Mouse (Mus musculus) CH12.LX (cell line): ENCODE results near the gene 4930539E08Rik. TPM values are rescaled to one million over a fixed set of nuclear protein-coding genes. Genes with fewer than 3 reads are reported as not detected.
A peak's percentile ranks its signal among the peaks of the same experiment; 100 is the strongest.

Source experiments
- DNase-seq: peaks from one replicate; pipeline ENCODE4 v3.0.0-alpha.2; 2013; ENCODE audit errors: extremely low read depth
- H3K27ac ChIP-seq: 2 replicates; pipeline ENCODE4 v1.5.1; 2012; ENCODE audit warnings: low read depth, mild to moderate bottlenecking, control low read depth, moderate library complexity; ENCODE audit not compliant: insufficient read depth
- H3K27me3 ChIP-seq: replicated peaks from 2 replicates; pipeline ENCODE3; 2012; ENCODE audit warnings: inconsistent platforms
- H3K36me3 ChIP-seq, 2 experiments: replicated peaks in 1 of 2; 2 replicates each; pipeline versions ENCODE3 to v1.6.1; 2012; ENCODE audit warnings: inconsistent platforms in 1 of 2, low read length in 1 of 2, mild to moderate bottlenecking in 1 of 2, mixed read lengths in 1 of 2, moderate library complexity in 1 of 2; ENCODE audit not compliant: control insufficient read depth in 1 of 2, insufficient read depth in 1 of 2
- H3K4me1 ChIP-seq, 2 experiments: 2 replicates each; pipeline ENCODE4 v1.6.1; 2012; ENCODE audit warnings: inconsistent platforms in 1 of 2, moderate library complexity in 1 of 2; ENCODE audit not compliant: insufficient read depth in 2 of 2, control insufficient read depth in 1 of 2
- H3K4me2 ChIP-seq: 2 replicates; pipeline ENCODE4 v1.6.1; 2012; ENCODE audit warnings: low read depth, mild to moderate bottlenecking, control low read depth; ENCODE audit not compliant: poor library complexity, insufficient read depth, severe bottlenecking
- H3K4me3 ChIP-seq, 3 experiments: fragments of 150-350 bp in 1 of 3; sonication (generic) in 1 of 3; replicated peaks in 1 of 3; 2 replicates each; pipeline versions ENCODE3 to v1.5.1; 2011 to 2012; ENCODE audit warnings: low read depth in 2 of 3, low read length in 2 of 3, mild to moderate bottlenecking in 2 of 3, moderate library complexity in 2 of 3, control low read depth in 1 of 3, improper control_type of control experiment in 1 of 3, inconsistent platforms in 1 of 3, mixed read lengths in 1 of 3; ENCODE audit not compliant: poor library complexity in 1 of 3
- H3K79me2 ChIP-seq: replicated peaks from 2 replicates; pipeline ENCODE4 v1.6.1; 2012; ENCODE audit warnings: mild to moderate bottlenecking, moderate library complexity; ENCODE audit not compliant: control insufficient read depth, poor library complexity, insufficient read depth, severe bottlenecking; ENCODE audit errors: extremely low read depth
- H3K9ac ChIP-seq: 2 replicates; pipeline ENCODE4 v1.6.1; 2012; ENCODE audit warnings: low read depth, mild to moderate bottlenecking, control low read depth, moderate library complexity; ENCODE audit not compliant: insufficient read depth
- H3K9me3 ChIP-seq: replicated peaks from 2 replicates; pipeline ENCODE3; 2012; ENCODE audit warnings: low read length, inconsistent platforms, mixed read lengths
- BHLHE40 ChIP-seq: IDR thresholded peaks from 2 replicates; pipeline ENCODE4 v1.6.1; 2011; ENCODE audit warnings: mild to moderate bottlenecking, low read depth, low read length, improper control_type of control experiment
- CHD2 ChIP-seq: IDR thresholded peaks from 2 replicates; pipeline ENCODE4 v1.6.1; 2011; ENCODE audit warnings: low read length, improper control_type of control experiment
- CTCF ChIP-seq, 2 experiments: IDR thresholded peaks in 1 of 2; conservative IDR thresholded peaks in 1 of 2; 2 replicates each; pipeline ENCODE4 v1.5.1; 2011 to 2012; ENCODE audit warnings: low read depth in 2 of 2, low read length in 2 of 2, improper control_type of control experiment in 1 of 2, inconsistent platforms in 1 of 2, mild to moderate bottlenecking in 1 of 2, moderate library complexity in 1 of 2
- E2F4 ChIP-seq: IDR thresholded peaks from 2 replicates; pipeline ENCODE4 v1.6.1; 2011; ENCODE audit warnings: low read depth, low read length, improper control_type of control experiment; ENCODE audit not compliant: insufficient replicate concordance
- ELF1 ChIP-seq: IDR thresholded peaks from 2 replicates; pipeline ENCODE4 v1.6.1; 2014; ENCODE audit warnings: low read depth, mild to moderate bottlenecking, inconsistent platforms, low read length, improper control_type of control experiment
- EP300 ChIP-seq: IDR thresholded peaks from 2 replicates; pipeline ENCODE4 v1.6.1; 2011; ENCODE audit warnings: low read length, improper control_type of control experiment
- JUN ChIP-seq: IDR thresholded peaks from 2 replicates; pipeline ENCODE4 v1.6.1; 2011; ENCODE audit warnings: low read depth, mild to moderate bottlenecking, low read length, improper control_type of control experiment, moderate library complexity; ENCODE audit not compliant: insufficient read depth
- JUND ChIP-seq: conservative IDR thresholded peaks from 2 replicates; pipeline ENCODE4 v1.6.1; 2011; ENCODE audit warnings: low read depth, low read length, improper control_type of control experiment
- MAFK ChIP-seq: IDR thresholded peaks from 2 replicates; pipeline ENCODE4 v1.6.1; 2011; ENCODE audit warnings: low read length, improper control_type of control experiment; ENCODE audit not compliant: insufficient replicate concordance
- MAX ChIP-seq: IDR thresholded peaks from 2 replicates; pipeline ENCODE4 v1.6.1; 2011; ENCODE audit warnings: low read length, improper control_type of control experiment
- MAZ ChIP-seq: IDR thresholded peaks from 2 replicates; pipeline ENCODE4 v1.6.1; 2012; ENCODE audit warnings: low read depth, mild to moderate bottlenecking, inconsistent platforms, low read length, improper control_type of control experiment, moderate library complexity
- MEF2A ChIP-seq: IDR thresholded peaks from 2 replicates; pipeline ENCODE4 v1.6.1; 2014; ENCODE audit warnings: low read depth, mild to moderate bottlenecking, inconsistent platforms, low read length, improper control_type of control experiment, borderline replicate concordance
- MXI1 ChIP-seq: IDR thresholded peaks from 2 replicates; pipeline ENCODE4 v1.6.1; 2011; ENCODE audit warnings: mild to moderate bottlenecking, low read depth, low read length, improper control_type of control experiment
- NELFE ChIP-seq: IDR thresholded peaks from 2 replicates; pipeline ENCODE4 v1.6.1; 2011; ENCODE audit warnings: low read depth, low read length, improper control_type of control experiment
- POLR2A ChIP-seq: IDR thresholded peaks from 2 replicates; pipeline ENCODE4 v1.6.1; 2011; ENCODE audit warnings: low read depth, mild to moderate bottlenecking, improper control_type of control experiment, low read length
- POLR2AphosphoS2 ChIP-seq: IDR thresholded peaks from 2 replicates; pipeline ENCODE4 v1.6.1; 2011; ENCODE audit warnings: low read depth, low read length, improper control_type of control experiment
- RAD21 ChIP-seq: IDR thresholded peaks from 2 replicates; pipeline ENCODE4 v1.6.1; 2011; ENCODE audit warnings: low read depth, mild to moderate bottlenecking, low read length, improper control_type of control experiment, moderate library complexity
- SIN3A ChIP-seq: IDR thresholded peaks from 2 replicates; pipeline ENCODE4 v1.6.1; 2012; ENCODE audit warnings: low read length, improper control_type of control experiment, inconsistent platforms
- SMC3 ChIP-seq: IDR thresholded peaks from 2 replicates; pipeline ENCODE4 v1.6.1; 2011; ENCODE audit warnings: low read depth, low read length, improper control_type of control experiment
- UBTF ChIP-seq: IDR thresholded peaks from 2 replicates; pipeline ENCODE4 v1.6.1; 2012; ENCODE audit warnings: low read depth, mild to moderate bottlenecking, inconsistent platforms, low read length, improper control_type of control experiment, moderate library complexity
- USF1 ChIP-seq: IDR thresholded peaks from 2 replicates; pipeline ENCODE4 v1.6.1; 2014; ENCODE audit warnings: low read depth, mild to moderate bottlenecking, inconsistent platforms, low read length, improper control_type of control experiment
- USF2 ChIP-seq: conservative IDR thresholded peaks from 2 replicates; pipeline ENCODE4 v1.6.1; 2011; ENCODE audit warnings: low read depth, low read length, improper control_type of control experiment
- ZC3H11A ChIP-seq: IDR thresholded peaks from 2 replicates; pipeline ENCODE4 v1.6.1; 2012; ENCODE audit warnings: low read depth, mild to moderate bottlenecking, inconsistent platforms, low read length, improper control_type of control experiment
- ZKSCAN1 ChIP-seq: IDR thresholded peaks from 2 replicates; pipeline ENCODE4 v1.6.1; 2012; ENCODE audit warnings: low read depth, inconsistent platforms, low read length, improper control_type of control experiment, borderline replicate concordance
- ZMIZ1 ChIP-seq: IDR thresholded peaks from 2 replicates; pipeline ENCODE4 v1.6.1; 2012; ENCODE audit warnings: low read depth, mild to moderate bottlenecking, inconsistent platforms, low read length, improper control_type of control experiment
- dilution Hi-C: fragments of 300-500 bp; cut with MboI; formaldehyde crosslinking; loops from 2 replicates; pipeline ENCODE4 v1.14.3; 2020; ENCODE audit warnings: low sequenced_read_pairs; ENCODE audit not compliant: extremely low pct_unique_long_range_greater_than_20kb, extremely low pct_ligation_motif_present
- in situ Hi-C: fragments of 300-500 bp; cut with MboI; formaldehyde crosslinking; loops from 3 replicates; pipeline ENCODE4 v1.14.3; 2019; ENCODE audit warnings: low sequenced_read_pairs, low pct_ligation_motif_present, low pct_unique_long_range_greater_than_20kb, mixed read lengths
- polyA plus RNA-seq: library from polyadenylated mRNA; unstranded; fragments of >175 nt; gene quantifications from 2 replicates; pipeline ENCODE4 v1.2.1, GENCODE M21; 2012; ENCODE audit warnings: low read depth; ENCODE audit not compliant: insufficient read length
- total RNA-seq, 2 experiments: library from RNA; depleted of rRNA; stranded (reverse); fragments of 300-350 nt in 1 of 2; fragments of >200 nt in 1 of 2; gene quantifications; 2 replicates each; pipeline ENCODE4 v1.2.3; 2012 to 2014

4930539E08Rik gene
- total and polyA plus RNA-seq, 3 experiments, result 0.62 to 1.4 (median 1.4) TPM

- in situ Hi-C loops, result no loop called here
- H3K4me2 ChIP-seq, result no peak overlapping the region
- no peak overlapping the region for H3K9ac ChIP-seq
- dilution Hi-C loops, result no loop called here
- TF ChIP-seq MXI1 (no peak), JUND (no peak), EP300 (no peak), JUN (no peak), BHLHE40 (no peak), POLR2A (no peak), USF2 (no peak), RAD21 (peak; percentile 29), ELF1 (no peak), ZKSCAN1 (no peak), MAX (no peak), USF1 (no peak), ZMIZ1 (no peak), UBTF (no peak), POLR2AphosphoS2 (no peak), SMC3 (peak; percentile 53), CTCF (conservative IDR thresholded peaks at IDR 0.05 in 1 of 2, IDR thresholded peaks at IDR 0.05 in 1 of 2; ENCODE audit: low read depth in 2 of 2, low read length in 2 of 2) (peak; percentile 81 to 86), MAFK (no peak), ZC3H11A (no peak), MAZ (no peak), NELFE (no peak), CHD2 (no peak), MEF2A (no peak), SIN3A (no peak), E2F4 (no peak)
- no peaks in the 10 kb centered on the region for H3K79me2 ChIP-seq
- no peak overlapping the region for H3K4me3 ChIP-seq
- no peak overlapping the region for H3K27ac ChIP-seq
- H3K27me3 ChIP-seq, result no peaks in the 10 kb centered on the region
- DNase-seq, result peak; percentile 56
- peaks cover 16 to 32% of the 10 kb centered on the region in 2 experiments for H3K4me1 ChIP-seq
- H3K36me3 ChIP-seq, result no peaks in the 10 kb centered on the region
- no peaks in the 10 kb centered on the region for H3K9me3 ChIP-seq
Measured at GRCm38 (mm10) chr17:28926866-28927635, 11.9 kb upstream of the 4930539E08Rik start.
